Mouse (Mus musculus): ENCODE results near the gene Pip5k1c. TPM values are rescaled to one million over a fixed set of nuclear protein-coding genes. Genes with fewer than 3 reads are reported as not detected.

Pip5k1c gene
- polyA plus RNA-seq, 1 experiment from 2014 or later = 78.5 TPM

GRCm38 (mm10) chr10:81323141-81323775 lies 30.5 kb downstream of the Pip5k1c start:
- WGBS = 96% methylated on average over 23 of the region's 23 CpGs

GRCm38 (mm10) chr10:81323791-81324530 lies 31.2 kb downstream of the Pip5k1c start:
- no peaks in the 10 kb centered on the region for H3K9me3 ChIP-seq
- H3K27me3 ChIP-seq (ENCODE audit: insufficient read depth, poor library complexity, severe bottlenecking) = no peaks in the 10 kb centered on the region
- H3K27ac ChIP-seq = no peak overlapping the region
- H3K4me1 ChIP-seq (replicated peaks) = peaks cover 58% of the 10 kb centered on the region
- no peak for DNase-seq (ENCODE audit: low spot score)
- WGBS = 97% methylated on average over 18 of the region's 18 CpGs
- peaks cover 65% of the 10 kb centered on the region for H3K36me3 ChIP-seq
- H3K4me3 ChIP-seq = no peak overlapping the region

More at GRCm38 (mm10) chr10:81323141-81323775, 30.5 kb downstream of the Pip5k1c start:
- Histone ChIP-seq H3K4me3 (no peak overlapping the region), H3K27ac (no peak overlapping the region), H3K36me3 (peaks cover 65% of the 10 kb centered on the region), H3K9me3 (no peaks in the 10 kb centered on the region), H3K4me1 (replicated peaks) (peaks cover 58% of the 10 kb centered on the region), H3K27me3 (ENCODE audit: insufficient read depth, poor library complexity, severe bottlenecking) (no peaks in the 10 kb centered on the region)
- DNase-seq (ENCODE audit: low spot score) = no peak

- DNase-seq (ENCODE audit: low spot score) = no peak
- Histone ChIP-seq H3K4me3 (no peak overlapping the region), H3K27me3 (ENCODE audit: insufficient read depth, poor library complexity, severe bottlenecking) (no peaks in the 10 kb centered on the region), H3K36me3 (peaks cover 68% of the 10 kb centered on the region), H3K27ac (no peak overlapping the region), H3K9me3 (no peaks in the 10 kb centered on the region), H3K4me1 (replicated peaks) (peaks cover 59% of the 10 kb centered on the region)
- WGBS = 94% methylated on average over 21 of the region's 21 CpGs
These were observed 32.4 kb downstream of the Pip5k1c start for GRCm38 (mm10) chr10:81325176-81325575.

DNA sequence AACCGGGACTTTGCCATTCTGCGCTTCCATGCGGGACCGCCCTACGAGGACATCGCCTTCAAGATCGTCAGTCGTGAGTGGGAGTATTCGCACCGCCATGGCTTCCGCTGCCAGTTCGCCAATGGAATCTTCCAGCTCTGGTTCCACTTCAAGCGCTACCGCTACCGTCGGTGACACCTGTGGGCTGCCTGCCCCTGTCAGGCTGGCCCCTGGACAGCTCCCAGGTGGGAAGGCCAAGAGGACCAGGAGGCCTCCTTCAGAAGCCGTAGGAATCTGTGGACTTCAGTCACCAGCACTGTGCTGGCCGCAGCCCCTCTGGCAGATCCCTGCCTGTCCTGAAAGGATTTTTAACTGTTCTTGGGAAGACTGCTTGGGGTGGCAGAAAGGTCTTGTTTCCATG lies 33.0 kb downstream of the Pip5k1c start:
- WGBS = 94% methylated on average over 18 of the region's 18 CpGs
- Histone ChIP-seq H3K4me3 (no peak overlapping the region), H3K4me1 (replicated peaks) (peaks cover 62% of the 10 kb centered on the region), H3K36me3 (peaks cover 68% of the 10 kb centered on the region), H3K27me3 (ENCODE audit: insufficient read depth, poor library complexity, severe bottlenecking) (peaks cover 3% of the 10 kb centered on the region; the same call in 1 of the 2 replicates), H3K27ac (no peak overlapping the region), H3K9me3 (no peaks in the 10 kb centered on the region)
- no peak for DNase-seq (ENCODE audit: low spot score)

DNA sequence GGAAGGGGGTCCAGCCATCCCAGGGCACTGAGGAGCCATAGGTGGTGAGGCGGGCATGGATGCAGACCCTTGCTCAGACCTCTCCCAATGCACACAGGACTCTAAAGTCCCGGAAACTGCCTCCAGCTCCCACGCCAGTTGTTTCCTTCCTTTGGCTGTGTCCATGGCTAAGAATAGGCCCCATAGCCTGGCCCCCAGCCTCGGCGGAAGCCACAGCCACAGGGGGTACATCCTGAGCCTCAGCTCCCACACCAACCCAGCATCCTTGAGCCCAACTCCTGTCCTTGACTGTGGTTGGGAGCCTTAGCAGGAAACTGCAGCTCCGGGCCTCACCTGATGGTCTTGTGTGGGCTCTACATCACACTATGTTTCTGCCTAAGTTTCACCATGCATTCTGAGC lies 34.1 kb downstream of the Pip5k1c start:
- H3K36me3 ChIP-seq = peaks cover 68% of the 10 kb centered on the region
- H3K27ac ChIP-seq = peak overlapping the region; percentile 50; the same call in 1 of the 2 replicates
- DNase-seq (ENCODE audit: low spot score) = no peak
- peaks cover 58% of the 10 kb centered on the region for H3K4me1 ChIP-seq (replicated peaks)
- 79% methylated on average over 6 of the region's 6 CpGs for WGBS
- H3K27me3 ChIP-seq (ENCODE audit: insufficient read depth, poor library complexity, severe bottlenecking) = peaks cover 12% of the 10 kb centered on the region
- no peak overlapping the region for H3K4me3 ChIP-seq
- no peaks in the 10 kb centered on the region for H3K9me3 ChIP-seq

DNA sequence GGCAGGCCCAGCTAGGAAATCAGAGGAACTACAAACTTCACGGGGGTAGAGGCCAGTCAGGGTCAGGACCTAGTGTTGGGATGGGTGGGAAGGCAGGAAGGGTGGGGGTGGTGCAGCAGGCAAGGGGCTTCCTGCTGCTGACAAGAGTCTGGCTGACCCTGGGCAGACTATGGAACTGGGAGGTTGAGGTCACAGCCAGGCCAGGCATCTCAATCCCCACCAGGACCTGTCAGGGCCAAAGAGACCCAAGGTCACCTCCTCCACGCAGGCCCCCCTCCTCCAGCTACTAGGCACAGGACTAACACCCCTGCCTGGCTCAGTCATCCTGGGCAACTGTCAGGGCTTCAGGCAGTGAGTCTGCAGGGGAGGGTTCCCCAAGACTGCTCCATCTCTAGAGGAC lies 35.2 kb downstream of the Pip5k1c start:
- Histone ChIP-seq H3K36me3 (peaks cover 60% of the 10 kb centered on the region), H3K27me3 (ENCODE audit: insufficient read depth, poor library complexity, severe bottlenecking) (peaks cover 23% of the 10 kb centered on the region), H3K9me3 (no peaks in the 10 kb centered on the region), H3K27ac (peak overlapping the region; percentile 71), H3K4me1 (replicated peaks) (peaks cover 56% of the 10 kb centered on the region), H3K4me3 (peak overlapping the region; percentile 23)
- no peak for DNase-seq (ENCODE audit: low spot score)
- WGBS = 37% methylated on average over 2 of the region's 2 CpGs

- 12% methylated on average over 10 of the region's 10 CpGs for WGBS
- Histone ChIP-seq H3K27me3 (ENCODE audit: insufficient read depth, poor library complexity, severe bottlenecking) (peaks cover 28% of the 10 kb centered on the region), H3K4me1 (replicated peaks) (peaks cover 58% of the 10 kb centered on the region), H3K4me3 (peak within 1 kb of the TSS; percentile 23), H3K9me3 (no peaks in the 10 kb centered on the region), H3K27ac (peak within 1 kb of the TSS; percentile 71), H3K36me3 (peaks cover 56% of the 10 kb centered on the region)
- DNase-seq (ENCODE audit: low spot score) = no peak
These were observed 35.6 kb downstream of the Pip5k1c start, which contains the start of gene Tbxa2r for GRCm38 (mm10) chr10:81328386-81328785. TSS of gene Tbxa2r (plus strand) at chr10:81328731.

GRCm38 (mm10) chr10:81329194-81329975 lies 36.6 kb downstream of the Pip5k1c start:
- peak overlapping the region; percentile 71; the same call in 1 of the 2 replicates for H3K27ac ChIP-seq
- H3K27me3 ChIP-seq (ENCODE audit: insufficient read depth, poor library complexity, severe bottlenecking) = peaks cover 38% of the 10 kb centered on the region
- no peaks in the 10 kb centered on the region for H3K9me3 ChIP-seq
- peaks cover 58% of the 10 kb centered on the region for H3K4me1 ChIP-seq (replicated peaks)
- H3K4me3 ChIP-seq = 0 out of 2 replicates have a peak overlapping the region, but pooled peaks have one; percentile 0
- WGBS = 74% methylated on average over 10 of the region's 10 CpGs
- no peak for DNase-seq (ENCODE audit: low spot score)
- peaks cover 46% of the 10 kb centered on the region for H3K36me3 ChIP-seq

GRCm38 (mm10) chr10:81330007-81330406 lies 37.2 kb downstream of the Pip5k1c start:
- no peak for DNase-seq (ENCODE audit: low spot score)
- H3K4me1 ChIP-seq (replicated peaks) = peaks cover 64% of the 10 kb centered on the region
- no peak overlapping the region for H3K27ac ChIP-seq
- H3K36me3 ChIP-seq = peaks cover 40% of the 10 kb centered on the region
- whole genome bisulfite sequencing = 63% methylated on average over 4 of the region's 4 CpGs
- no peak overlapping the region for H3K4me3 ChIP-seq
- H3K9me3 ChIP-seq = no peaks in the 10 kb centered on the region
- peaks cover 44% of the 10 kb centered on the region for H3K27me3 ChIP-seq (ENCODE audit: insufficient read depth, poor library complexity, severe bottlenecking)

- Histone ChIP-seq H3K9me3 (no peaks in the 10 kb centered on the region), H3K27me3 (ENCODE audit: insufficient read depth, poor library complexity, severe bottlenecking) (peaks cover 60% of the 10 kb centered on the region), H3K36me3 (peaks cover 17% of the 10 kb centered on the region), H3K27ac (peak overlapping the region; percentile 31; the same call in 1 of the 2 replicates), H3K4me1 (replicated peaks) (peaks cover 66% of the 10 kb centered on the region), H3K4me3 (peak overlapping the region; percentile 38)
- DNase-seq (ENCODE audit: low spot score) = no peak
- WGBS = 10% methylated on average over 29 of the region's 29 CpGs
These were observed 39.5 kb downstream of the Pip5k1c start for GRCm38 (mm10) chr10:81332277-81332676.

GRCm38 (mm10) chr10:81334324-81334723 lies 41.6 kb downstream of the Pip5k1c start:
- Histone ChIP-seq H3K4me1 (replicated peaks) (peaks cover 56% of the 10 kb centered on the region), H3K27ac (peak overlapping the region; percentile 83; the same call in 1 of the 2 replicates), H3K4me3 (no peak overlapping the region; the same call in 1 of the 2 replicates), H3K9me3 (no peaks in the 10 kb centered on the region), H3K36me3 (no peaks in the 10 kb centered on the region), H3K27me3 (ENCODE audit: insufficient read depth, poor library complexity, severe bottlenecking) (peaks cover 77% of the 10 kb centered on the region)
- WGBS = 53% methylated on average over 11 of the region's 11 CpGs
- DNase-seq (ENCODE audit: low spot score) = no peak
